Mouse (Mus musculus) intestine, embryonic 16.5 days (tissue): ENCODE measurements around the gene Pmpca. TPM values are rescaled to one million over a fixed set of nuclear protein-coding genes. Genes with fewer than 3 reads are reported as not detected.
A peak's percentile ranks its signal among the peaks of the same experiment; 100 is the strongest.

Source experiments
- ATAC-seq: fragments of 200-750 bp; cut with Nextera tagmentation; 2 replicates; pipeline ENCODE4 v1.8.0; 2017; ENCODE audit warnings: moderate TSS enrichment, moderate library complexity
- H3K27ac ChIP-seq: fragments of 300-500 bp; sonication (generic); 2 replicates; pipeline ENCODE4 v1.5.1; 2014; ENCODE audit warnings: mild to moderate bottlenecking, low read length
- H3K27me3 ChIP-seq: fragments of 300-500 bp; sonication (generic); replicated peaks from 2 replicates; pipeline ENCODE4 v1.6.1; 2014; ENCODE audit warnings: low read length, control low read depth, mixed read lengths; ENCODE audit not compliant: control insufficient read depth, insufficient read depth
- H3K36me3 ChIP-seq: fragments of 300-500 bp; sonication (generic); 2 replicates; pipeline ENCODE4 v1.6.1; 2014; ENCODE audit warnings: low read length, control low read depth; ENCODE audit not compliant: control insufficient read depth, insufficient read depth
- H3K4me1 ChIP-seq: fragments of 300-500 bp; sonication (generic); 2 replicates; pipeline ENCODE4 v1.6.1; 2014; ENCODE audit warnings: low read length, control low read depth, mixed read lengths; ENCODE audit not compliant: control insufficient read depth, insufficient read depth
- H3K4me2 ChIP-seq: fragments of 300-500 bp; sonication (generic); 2 replicates; pipeline ENCODE4 v1.6.1; 2014; ENCODE audit warnings: low read depth, low read length, control low read depth
- H3K4me3 ChIP-seq: fragments of 300-500 bp; sonication (generic); 2 replicates; pipeline ENCODE4 v1.5.1; 2014; ENCODE audit warnings: mild to moderate bottlenecking, low read length
- H3K9ac ChIP-seq: fragments of 300-500 bp; sonication (generic); 2 replicates; pipeline ENCODE4 v1.6.1; 2014; ENCODE audit warnings: low read depth, low read length
- H3K9me3 ChIP-seq: fragments of 300-500 bp; sonication (generic); 2 replicates; pipeline ENCODE4 v1.6.1; 2016; ENCODE audit warnings: low read length, control low read depth; ENCODE audit not compliant: control insufficient read depth
- WGBS: fragments of 180-500 bp; shearing (Covaris S2); extraction: QIAGEN DNeasy Blood & Tissue Kit; methylation state at CpG from one replicate; pipeline ENCODE4 v1.1.7; 2014; 5-methylcytosine and 5-hydroxymethylcytosine counted together
- polyA plus RNA-seq: library from polyadenylated mRNA; unstranded; fragments of >200 nt; fragmentation: Nextera tagmentation; extraction: Ambion mirVana; gene quantifications from 2 replicates; pipeline ENCODE4 v1.2.1, GENCODE M21; 2015

Pmpca gene
- polyA plus RNA-seq, 1 experiment from 2014 or later = 105 TPM

DNA sequence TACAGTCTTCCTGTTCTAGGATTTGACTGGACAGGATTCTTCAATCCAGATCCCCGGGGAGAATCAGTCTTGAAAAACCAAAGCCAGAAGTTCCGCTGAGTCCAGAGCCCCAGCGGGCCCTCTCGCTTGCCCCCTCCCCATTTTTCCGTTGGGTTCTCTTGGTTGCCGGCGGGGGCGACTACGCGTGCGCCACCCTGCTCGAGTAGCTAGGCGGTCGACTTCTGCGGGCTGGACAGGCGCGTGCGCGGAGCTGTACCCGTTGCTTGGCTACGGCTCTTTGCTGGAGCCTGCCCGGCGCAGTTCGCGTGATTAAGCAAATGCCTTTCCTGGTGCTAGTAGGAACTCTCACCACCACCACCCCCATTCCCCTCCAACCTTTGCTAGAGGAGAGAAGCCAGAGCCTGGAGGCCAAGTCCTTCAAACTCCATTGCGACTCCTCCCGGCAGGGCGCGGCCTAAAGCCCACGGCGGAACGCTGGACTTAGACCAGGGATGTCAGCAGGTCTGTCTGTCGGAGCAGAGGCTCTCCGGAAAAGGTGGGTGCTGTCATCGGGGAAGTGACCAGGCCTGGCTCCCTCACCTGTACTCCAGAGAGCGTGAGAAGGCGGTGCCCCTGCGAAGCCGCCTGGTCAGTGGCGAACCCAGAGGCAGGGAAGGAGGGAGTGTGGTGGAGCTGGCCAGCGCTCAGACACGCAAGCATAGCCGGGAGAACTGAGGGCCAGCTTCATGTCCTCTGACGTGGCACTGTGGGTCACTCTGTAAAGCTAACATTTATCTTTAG is 56.7 kb downstream of the Pmpca start:
- H3K36me3 ChIP-seq = no peaks in the 10 kb centered on the region; the same call in 1 of the 2 replicates
- peak overlapping the region; percentile 78 for H3K4me2 ChIP-seq
- peaks cover 20% of the 10 kb centered on the region for H3K4me1 ChIP-seq
- H3K9ac ChIP-seq = peak overlapping the region; percentile 69
- peak overlapping the region; percentile 76 for H3K27ac ChIP-seq
- peak overlapping the region; percentile 59 for H3K4me3 ChIP-seq
- H3K27me3 ChIP-seq = no peaks in the 10 kb centered on the region
- peak; percentile 92 for ATAC-seq
- whole genome bisulfite sequencing = under 1% methylated on average over 44 of the region's 44 CpGs
- H3K9me3 ChIP-seq = no peaks in the 10 kb centered on the region

DNA sequence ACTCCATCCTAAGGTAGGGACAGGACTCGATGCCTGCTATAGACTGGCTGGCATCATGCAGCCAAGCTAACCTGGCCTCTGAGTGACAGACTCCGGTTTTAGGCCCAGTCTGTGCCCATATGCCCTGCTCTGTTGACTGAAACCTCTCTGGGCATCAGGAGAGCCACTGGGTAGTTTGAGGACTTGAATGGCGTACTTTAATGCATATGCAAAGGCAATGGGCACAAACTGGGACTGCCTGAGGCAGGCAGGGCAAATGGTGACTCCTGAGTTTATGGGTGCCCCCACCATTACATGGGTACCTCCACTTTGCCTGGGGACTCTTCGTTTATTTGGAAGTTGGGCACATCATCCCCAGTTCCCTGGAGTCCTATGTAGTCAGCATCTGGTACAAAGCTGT is 57.5 kb downstream of the Pmpca start:
- peak overlapping the region; percentile 59 for H3K4me3 ChIP-seq
- no peaks in the 10 kb centered on the region for H3K36me3 ChIP-seq
- ATAC-seq = no peak
- H3K9ac ChIP-seq = peak overlapping the region; percentile 69
- peak overlapping the region; percentile 76; the same call in 1 of the 2 replicates for H3K27ac ChIP-seq
- no peaks in the 10 kb centered on the region for H3K27me3 ChIP-seq
- no peaks in the 10 kb centered on the region for H3K9me3 ChIP-seq
- H3K4me1 ChIP-seq = peaks cover 20% of the 10 kb centered on the region
- WGBS = 70% methylated on average over 4 of the region's 4 CpGs
- H3K4me2 ChIP-seq = peak overlapping the region; percentile 78

Other genes starting within 250 kb of the Pmpca start
- gene Lhx3, start 181.1 kb upstream of the Pmpca start, polyA plus RNA-seq = 0.09 TPM in 1 of 2 replicates, not detected in the other
- gene Qsox2, start 151.8 kb upstream of the Pmpca start, polyA plus RNA-seq = 23.8 and 25.1 TPM in 2 replicates
- 0.26 and 0.27 TPM in 2 replicates for gene Ccdc187, start 94.8 kb upstream of the Pmpca start, polyA plus RNA-seq
- 22.6 and 23.2 TPM in 2 replicates for gene Gpsm1, start 73.8 kb upstream of the Pmpca start, polyA plus RNA-seq
- gene Dnlz, start 37.2 kb upstream of the Pmpca start, polyA plus RNA-seq = 23.3 and 24.1 TPM in 2 replicates
- 0.86 and 1.1 TPM in 2 replicates for gene Card9, start 28.4 kb upstream of the Pmpca start, polyA plus RNA-seq
- gene Snapc4, start 8.7 kb upstream of the Pmpca start, polyA plus RNA-seq = 19.1 and 20.8 TPM in 2 replicates
- gene Entr1, start within 50 bp of the Pmpca start, polyA plus RNA-seq = 80.4 and 88.4 TPM in 2 replicates
- 14.8 and 15.9 TPM in 2 replicates for gene Inpp5e, start 19.9 kb downstream of the Pmpca start, polyA plus RNA-seq
- gene Sec16a, start 55.9 kb downstream of the Pmpca start, polyA plus RNA-seq = 19.1 and 20.4 TPM in 2 replicates
- gene Notch1, start 127.3 kb downstream of the Pmpca start, polyA plus RNA-seq = 7.4 and 8.4 TPM in 2 replicates
- gene Egfl7, start 190.7 kb downstream of the Pmpca start, polyA plus RNA-seq = 110 and 118 TPM in 2 replicates
- gene Gm20532, start 197.3 kb downstream of the Pmpca start, polyA plus RNA-seq = not detected in 2 replicates
- gene Agpat2, start 215.1 kb downstream of the Pmpca start, polyA plus RNA-seq = 113 and 116 TPM in 2 replicates
- 24.8 and 27.0 TPM in 2 replicates for gene Fam69b, start 239.1 kb downstream of the Pmpca start, polyA plus RNA-seq